Mouse (Mus musculus) right cerebral cortex, adult 18-20 months (tissue): ENCODE data around the gene Tspan4.

ENCODE experiments used
- DNase-seq: peaks from one replicate; pipeline ENCODE4 v3.0.0; 2022; ENCODE audit warnings: mixed read lengths

The Tspan4 gene

GRCm38 (mm10) chr7:141477578-141478269, 2.7 kb downstream of the Tspan4 start:
- DNase-seq: no peak

GRCm38 (mm10) chr7:141478270-141478748, 3.3 kb downstream of the Tspan4 start:
- DNase-seq: no peak

DNA sequence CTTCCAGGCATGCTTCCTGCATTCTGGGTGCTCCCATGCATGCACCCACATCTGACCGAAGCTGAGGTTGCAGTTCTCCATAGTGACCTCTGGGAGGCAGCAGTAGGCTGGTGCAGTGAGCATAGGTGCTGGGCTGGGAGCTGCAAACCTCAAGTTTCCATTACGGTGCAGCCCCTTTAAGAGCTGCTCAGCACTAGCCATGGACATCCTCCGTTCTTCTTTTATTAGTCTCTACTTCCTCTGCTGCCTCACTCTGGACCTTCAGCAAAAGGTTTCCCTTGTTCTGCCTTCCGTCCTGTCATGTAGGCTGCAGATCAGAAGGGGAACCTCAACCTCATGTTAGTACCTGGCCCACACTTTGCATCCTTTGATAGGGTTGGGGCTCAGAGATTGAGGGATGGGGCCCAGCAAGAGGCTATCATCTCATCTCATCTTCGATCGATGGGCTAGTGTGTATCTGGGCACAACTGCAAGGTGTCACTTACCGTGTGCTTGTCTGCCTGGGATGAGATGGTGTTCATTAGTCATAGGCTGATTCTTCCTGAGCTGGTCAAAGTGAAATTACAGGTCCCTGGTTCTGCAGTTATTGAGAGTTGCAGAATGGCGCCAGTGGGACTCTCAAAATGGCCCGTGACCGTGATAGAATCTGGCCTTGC, 5.9 kb downstream of the Tspan4 start:
- peak; percentile 75 for DNase-seq

DNA sequence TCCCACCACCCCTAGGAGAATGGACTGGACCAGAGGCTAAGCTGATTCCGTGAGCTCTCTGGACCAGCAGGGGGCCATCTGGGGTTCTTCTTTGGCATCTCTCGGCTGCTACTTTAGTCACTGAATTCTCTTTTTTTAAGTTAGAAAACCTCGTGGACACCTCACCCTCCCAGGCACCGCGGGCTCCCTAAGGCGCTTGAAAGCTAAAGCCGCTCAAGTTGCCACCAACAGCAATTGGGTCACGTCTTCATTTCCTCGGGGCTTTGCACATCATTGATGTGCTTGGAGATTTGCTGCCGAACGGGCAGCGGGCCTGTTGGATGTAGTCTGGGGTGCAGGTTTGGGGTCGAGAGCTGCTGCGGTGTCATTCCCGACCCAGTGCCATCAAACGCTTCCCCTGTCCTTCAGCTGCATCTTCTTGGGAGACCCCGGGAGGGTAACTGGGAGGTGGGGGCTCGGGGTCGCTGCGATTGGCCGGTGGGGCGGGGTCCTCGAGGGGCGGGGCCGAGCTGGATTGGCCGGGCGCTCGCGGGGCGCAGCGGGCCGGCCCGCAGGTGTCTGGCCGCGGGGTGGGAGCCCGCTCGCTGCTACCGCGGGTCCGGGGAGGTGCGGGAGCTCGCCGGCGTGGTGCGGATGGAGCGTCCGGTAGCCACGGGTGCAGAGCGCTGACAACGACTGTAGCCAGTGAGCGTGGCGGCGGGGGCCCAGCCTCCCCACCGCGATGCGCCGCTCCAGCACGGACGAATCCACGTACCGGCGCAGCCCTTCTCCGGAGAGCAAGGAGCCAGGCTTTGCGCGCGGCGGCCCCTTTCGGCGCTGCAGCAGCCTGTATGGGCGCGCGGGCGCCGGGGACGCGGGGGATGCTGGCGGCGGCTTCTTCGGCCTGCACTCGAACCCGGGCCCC, 6.7 kb downstream of the Tspan4 start:
- peak; percentile 56 for DNase-seq

- no peak for DNase-seq
These were observed 7.5 kb downstream of the Tspan4 start for GRCm38 (mm10) chr7:141482531-141483024.

- no peak for DNase-seq
These were observed 8.1 kb downstream of the Tspan4 start for GRCm38 (mm10) chr7:141483114-141483653.

- no peak for DNase-seq
These were observed 9.4 kb downstream of the Tspan4 start for GRCm38 (mm10) chr7:141484186-141485120.

DNA sequence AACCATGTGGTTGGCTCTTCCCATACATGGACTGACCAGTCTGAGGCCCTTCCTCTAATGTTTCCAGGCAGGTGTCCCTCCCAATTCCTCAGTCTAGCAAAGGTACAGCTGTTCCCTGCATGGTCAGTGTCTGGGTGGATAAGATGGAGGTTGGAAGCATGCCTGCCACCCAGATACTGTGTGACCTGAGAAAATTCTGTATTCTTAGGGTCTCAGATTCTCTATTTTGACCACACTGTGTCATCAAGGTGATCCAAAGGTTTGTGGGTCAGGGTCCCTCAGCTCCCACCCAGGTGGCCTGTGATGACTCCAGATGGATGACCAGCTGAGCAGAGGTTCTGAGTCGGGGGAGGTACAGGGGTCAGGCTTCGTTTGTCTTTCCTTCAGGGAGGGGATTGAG, 10.1 kb downstream of the Tspan4 start:
- DNase-seq: no peak

- no peak for DNase-seq
These were observed 10.6 kb downstream of the Tspan4 start for GRCm38 (mm10) chr7:141485606-141486005.

- DNase-seq: no peak
These were observed 11.2 kb downstream of the Tspan4 start for GRCm38 (mm10) chr7:141486239-141486638.

GRCm38 (mm10) chr7:141487141-141487540, 12.1 kb downstream of the Tspan4 start:
- no peak for DNase-seq

- DNase-seq: no peak
These were observed 16.1 kb downstream of the Tspan4 start for GRCm38 (mm10) chr7:141491151-141491550.

DNA sequence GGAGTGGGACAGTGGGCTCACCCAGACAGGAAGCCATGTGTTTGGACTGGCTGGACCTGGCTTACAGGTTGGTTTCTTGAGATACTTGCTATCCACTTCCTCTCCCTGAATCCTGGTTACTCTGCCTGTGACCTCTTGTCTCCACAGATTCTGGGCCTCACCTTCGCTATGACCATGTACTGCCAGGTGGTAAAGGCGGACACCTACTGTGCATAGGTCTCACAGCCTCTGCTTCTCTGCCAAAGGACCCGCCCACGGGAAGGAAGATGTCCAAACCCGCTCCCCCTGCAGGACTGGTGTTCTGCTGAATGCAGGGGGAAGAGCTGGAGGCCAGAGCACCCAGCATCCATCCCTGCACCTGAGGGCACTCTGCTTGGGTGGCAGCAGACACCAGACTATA, 17.7 kb downstream of the Tspan4 start:
- DNase-seq: no peak

DNA sequence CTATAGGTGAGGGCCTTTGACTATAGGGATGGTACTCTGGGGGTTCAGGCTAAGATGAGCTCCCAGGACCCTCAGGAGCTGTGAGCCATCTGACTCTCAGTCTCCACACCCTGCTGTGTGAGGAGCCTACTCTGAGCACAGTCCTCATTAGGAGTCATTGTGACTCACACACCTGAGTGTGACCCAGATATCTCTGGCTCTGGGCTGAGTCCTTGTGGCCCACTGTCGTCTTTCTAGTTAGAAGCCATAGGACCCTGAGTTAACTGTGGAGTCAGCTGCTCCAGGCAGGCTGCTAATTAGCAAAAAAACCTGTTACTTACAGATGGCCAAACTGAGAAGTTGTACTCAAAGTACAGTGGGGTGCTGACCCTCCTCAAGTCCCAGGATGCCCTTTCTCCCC, 18.7 kb downstream of the Tspan4 start:
- no peak for DNase-seq

GRCm38 (mm10) chr7:141495379-141495778, 20.3 kb downstream of the Tspan4 start:
- DNase-seq: no peak

DNA sequence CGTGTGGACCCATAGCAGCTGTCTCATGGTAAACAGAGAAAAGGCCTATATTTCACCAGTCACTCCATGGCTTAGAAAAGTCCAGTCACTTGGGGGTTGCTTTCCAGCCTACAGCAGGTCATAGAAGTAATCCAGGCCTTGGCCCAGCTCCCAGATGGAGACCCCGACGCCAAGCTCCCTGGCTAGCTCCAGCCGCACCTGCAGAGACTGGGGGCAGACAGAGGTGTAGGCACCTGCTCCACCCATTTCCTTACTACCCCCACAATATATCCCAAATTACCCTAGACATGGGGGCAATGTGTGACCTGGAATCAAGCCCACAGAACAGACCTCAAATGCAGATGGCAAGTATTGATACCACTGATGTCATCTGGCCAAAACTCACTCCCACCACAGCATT, 20.9 kb downstream of the Tspan4 start:
- DNase-seq: no peak

DNA sequence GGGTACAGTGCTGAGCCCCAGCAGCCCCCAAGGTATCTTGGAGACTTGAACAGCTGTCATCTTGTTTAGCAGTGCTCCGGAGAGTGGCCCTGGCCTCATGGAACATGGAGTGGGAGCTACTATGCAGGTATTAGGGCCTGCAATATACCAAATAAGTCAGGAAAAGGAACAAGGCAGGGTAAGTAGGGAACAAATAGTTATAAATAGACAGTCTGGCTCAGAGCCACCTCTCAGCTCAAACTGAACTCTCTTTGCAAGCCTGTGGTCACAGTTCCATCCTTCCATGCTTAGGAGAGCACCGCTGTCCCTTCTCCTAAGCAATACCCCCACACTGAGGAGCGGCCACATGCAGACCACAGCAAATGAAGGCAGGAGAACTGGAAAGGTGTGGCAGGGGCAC, 22.6 kb downstream of the Tspan4 start:
- DNase-seq: no peak

DNA sequence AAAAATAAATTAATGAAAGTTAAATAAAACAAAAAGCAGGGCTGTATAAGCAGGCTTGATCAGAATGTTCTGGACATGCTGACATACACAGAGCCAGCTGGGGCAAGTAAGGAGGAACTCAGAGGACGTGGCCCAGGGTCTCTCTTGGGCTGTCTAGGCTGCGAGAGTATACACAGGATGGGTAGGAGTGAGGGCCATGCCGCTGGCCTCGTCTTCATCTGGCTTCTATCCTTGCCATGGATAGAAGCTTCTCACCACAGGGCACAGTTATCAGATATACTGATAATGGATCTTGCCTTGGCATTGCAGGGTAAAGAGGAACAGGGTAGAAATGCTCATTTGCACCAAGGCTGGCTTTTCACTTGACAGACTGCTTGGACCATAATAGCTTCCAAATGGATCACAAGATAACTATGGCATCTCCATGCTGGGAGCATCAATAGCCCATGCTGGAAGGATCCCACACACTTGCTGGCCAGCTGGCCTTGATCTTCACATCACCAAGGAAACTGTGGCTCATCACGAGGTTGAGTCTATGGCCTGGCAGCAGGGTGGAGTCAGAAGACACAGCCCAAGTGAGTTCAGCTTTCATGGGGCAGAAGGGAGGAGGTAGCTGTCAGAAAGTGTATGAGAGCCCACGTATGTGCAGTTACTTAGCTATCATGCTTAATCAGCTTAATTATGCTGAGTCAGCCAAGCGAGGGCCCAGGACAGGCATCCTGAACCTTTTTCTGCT, 26.9 kb downstream of the Tspan4 start:
- DNase-seq: no peak

DNA sequence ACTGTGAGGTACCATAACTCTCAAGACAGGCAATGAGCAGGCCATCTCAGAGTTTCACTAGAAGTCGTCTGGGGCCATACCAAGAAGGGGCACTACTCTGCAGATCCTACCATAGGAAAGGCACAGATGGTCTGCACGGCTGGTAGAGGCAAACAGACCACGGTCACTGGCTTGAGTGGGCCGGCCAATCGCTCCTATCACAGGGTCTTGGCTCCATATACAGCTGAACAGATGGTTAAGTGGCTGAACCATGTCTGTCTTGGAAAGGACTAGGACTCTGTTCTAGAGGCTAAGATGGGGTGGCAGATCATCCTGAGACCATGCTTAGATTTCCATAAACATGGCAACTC, 27.5 kb downstream of the Tspan4 start:
- no peak for DNase-seq

- DNase-seq: no peak
These were observed 31.2 kb downstream of the Tspan4 start for GRCm38 (mm10) chr7:141506278-141506677.

GRCm38 (mm10) chr7:141508160-141508559, 33.1 kb downstream of the Tspan4 start:
- DNase-seq: no peak
